Mouse (Mus musculus): Measurements from ENCODE around the gene Pgm1. TPM values are rescaled to one million over a fixed set of nuclear protein-coding genes. Genes with fewer than 3 reads are reported as not detected.

Pgm1 gene
- total and polyA plus RNA-seq, 3 experiments = 54.0 to 97.9 (median 95.7) TPM

GRCm38 (mm10) chr4:99929613-99930517 is 651 bp downstream of the Pgm1 start, which contains the start of gene Itgb3bp:
TSS of gene Itgb3bp (minus strand) at chr4:99929813.
- in situ Hi-C loops (cut with MboI; ENCODE audit: low pct_ligation_motif_present, low pct_unique_long_range_greater_than_20kb, low sequenced_read_pairs) (no loop called here), dilution Hi-C loops (cut with MboI; ENCODE audit: extremely low pct_ligation_motif_present, extremely low pct_unique_long_range_greater_than_20kb, low sequenced_read_pairs) (no loop called here)
- Histone ChIP-seq H3K4me1 (ENCODE audit: control insufficient read depth in 1 of 2, insufficient read depth in 2 of 2) (peaks cover 7 to 51% of the 10 kb centered on the region in 2 experiments), H3K9ac (ENCODE audit: insufficient read depth, low read depth) (peak within 1 kb of the TSS; percentile 74), H3K9me3 (replicated peaks; ENCODE audit: low read length) (no peaks in the 10 kb centered on the region), H3K4me3 (replicated peaks in 1 of 3; ENCODE audit: low read depth in 2 of 3, low read length in 2 of 3, poor library complexity in 1 of 3) (peak within 1 kb of the TSS; percentile 79 to 86 (median 81)), H3K27ac (ENCODE audit: insufficient read depth, low read depth) (peak within 1 kb of the TSS; percentile 68), H3K36me3 (replicated peaks in 1 of 2; ENCODE audit: control insufficient read depth in 1 of 2, insufficient read depth in 1 of 2, low read length in 1 of 2) (peaks cover 0 to 31% of the 10 kb centered on the region in 2 experiments), H3K27me3 (replicated peaks) (no peaks in the 10 kb centered on the region), H3K79me2 (replicated peaks; ENCODE audit: control insufficient read depth, extremely low read depth, insufficient read depth, poor library complexity, severe bottlenecking) (peaks cover 15% of the 10 kb centered on the region), H3K4me2 (ENCODE audit: insufficient read depth, low read depth, poor library complexity, severe bottlenecking) (peak within 1 kb of the TSS; percentile 79)
- TF ChIP-seq EP300 (IDR thresholded peaks at IDR 0.05; ENCODE audit: low read length) (no peak), MYC (IDR thresholded peaks at IDR 0.05; ENCODE audit: low read depth, low read length) (no peak), ZMIZ1 (IDR thresholded peaks at IDR 0.05; ENCODE audit: low read depth, low read length) (no peak), ZC3H11A (IDR thresholded peaks at IDR 0.05; ENCODE audit: low read depth, low read length) (no peak), NRF1 (IDR thresholded peaks at IDR 0.05; ENCODE audit: low read depth, low read length) (peak; percentile 79), E2F4 (IDR thresholded peaks at IDR 0.05; ENCODE audit: insufficient replicate concordance, low read depth, low read length) (no peak), KAT2A (IDR thresholded peaks at IDR 0.05; ENCODE audit: insufficient replicate concordance, low read length) (no peak), RCOR1 (conservative IDR thresholded peaks at IDR 0.05; ENCODE audit: low read depth, low read length) (no peak), MAX (IDR thresholded peaks at IDR 0.05; ENCODE audit: low read length) (peak; percentile 45; the same call in 1 of the 2 replicates), NELFE (IDR thresholded peaks at IDR 0.05; ENCODE audit: low read depth, low read length) (peak; percentile 7), ETS1 (conservative IDR thresholded peaks at IDR 0.05; ENCODE audit: low read depth, low read length) (no peak; the same call in 1 of the 2 replicates), MEF2A (IDR thresholded peaks at IDR 0.05; ENCODE audit: borderline replicate concordance, low read depth, low read length) (no peak), ELF1 (IDR thresholded peaks at IDR 0.05; ENCODE audit: low read depth, low read length) (peak; percentile 62; the same call in 1 of the 2 replicates), HCFC1 (IDR thresholded peaks at IDR 0.05; ENCODE audit: low read depth, low read length) (no peak; the same call in 1 of the 2 replicates), MXI1 (IDR thresholded peaks at IDR 0.05; ENCODE audit: low read depth, low read length) (peak; percentile 86), IRF4 (IDR thresholded peaks at IDR 0.05; ENCODE audit: low read depth, low read length) (no peak), TCF12 (IDR thresholded peaks at IDR 0.05; ENCODE audit: low read depth, low read length) (no peak; the same call in none of the 2 replicates), JUN (IDR thresholded peaks at IDR 0.05; ENCODE audit: insufficient read depth, low read depth, low read length) (no peak), ZKSCAN1 (IDR thresholded peaks at IDR 0.05; ENCODE audit: borderline replicate concordance, low read depth, low read length) (no peak), CHD1 (IDR thresholded peaks at IDR 0.05; ENCODE audit: low read depth, low read length) (no peak), GABPA (IDR thresholded peaks at IDR 0.05; ENCODE audit: insufficient replicate concordance, low read depth, low read length) (no peak), POLR2A (IDR thresholded peaks at IDR 0.05; ENCODE audit: low read depth, low read length) (peak; percentile 60; the same call in 1 of the 2 replicates), TBP (conservative IDR thresholded peaks at IDR 0.05; ENCODE audit: low read depth, low read length) (no peak), SIN3A (IDR thresholded peaks at IDR 0.05; ENCODE audit: low read length) (peak; percentile 53), RAD21 (IDR thresholded peaks at IDR 0.05; ENCODE audit: low read depth, low read length) (no peak), CTCF (conservative IDR thresholded peaks at IDR 0.05 in 1 of 2, IDR thresholded peaks at IDR 0.05 in 1 of 2; ENCODE audit: low read depth in 2 of 2, low read length in 2 of 2) (no peak), USF1 (IDR thresholded peaks at IDR 0.05; ENCODE audit: low read depth, low read length) (no peak), POLR2AphosphoS2 (IDR thresholded peaks at IDR 0.05; ENCODE audit: low read depth, low read length) (no peak), UBTF (IDR thresholded peaks at IDR 0.05; ENCODE audit: low read depth, low read length) (peak; percentile 70; the same call in 1 of the 2 replicates), MAFK (IDR thresholded peaks at IDR 0.05; ENCODE audit: insufficient replicate concordance, low read length) (no peak), PAX5 (IDR thresholded peaks at IDR 0.05; ENCODE audit: low read length) (no peak), CHD2 (IDR thresholded peaks at IDR 0.05; ENCODE audit: low read length) (peak; percentile 89), JUND (conservative IDR thresholded peaks at IDR 0.05; ENCODE audit: low read depth, low read length) (no peak), SMC3 (IDR thresholded peaks at IDR 0.05; ENCODE audit: low read depth, low read length) (no peak), MAZ (IDR thresholded peaks at IDR 0.05; ENCODE audit: low read depth, low read length) (no peak), USF2 (conservative IDR thresholded peaks at IDR 0.05; ENCODE audit: low read depth, low read length) (no peak), ZNF384 (IDR thresholded peaks at IDR 0.05; ENCODE audit: low read depth, low read length) (no peak), BHLHE40 (IDR thresholded peaks at IDR 0.05; ENCODE audit: low read depth, low read length) (peak; percentile 59)
- peak; percentile 73 for DNase-seq (ENCODE audit: extremely low read depth)
